Comparison of ENCODE assay signal across 19 mouse cellular contexts in genomic region chr5:67559063-67559462, GRCm38 (mm10). TPM values are rescaled to one million over a fixed set of nuclear protein-coding genes. Genes with fewer than 3 reads are reported as not detected.
"Had no signal": no experiment of that assay in that cellular context is flagged by ENCODE, and none has a peak within 500 bp of the region (broad histone marks: within the 10 kb centered on the region; RNA-seq: fewer than 3 reads in every experiment).

No protein-coding gene starts in this region.

- H3K9ac ChIP-seq: lung, embryonic 14.5 days; midbrain, embryonic 12.5 days; neural tube, embryonic 13.5 days; neural tube, embryonic 15.5 days had no signal

- H3K4me3 ChIP-seq: midbrain, embryonic 10.5 days; midbrain, embryonic 12.5 days; myocyte; neural tube, embryonic 13.5 days; neural tube, embryonic 15.5 days had no signal

- H3K4me2 ChIP-seq: lung, embryonic 14.5 days; midbrain, embryonic 12.5 days; neural tube, embryonic 13.5 days; neural tube, embryonic 15.5 days had no signal

- DNase-seq: lung, adult 18-20 months; lung, embryonic 14.5 days; lung, postnatal 10 days; lung, postnatal 4 days; midbrain, embryonic 14.5 days; retina, postnatal 1 day; right cerebral cortex, adult 18-20 months; right cerebral cortex, postnatal 25 days; right cerebral cortex, postnatal 4 days; spleen, adult 18-20 months; thymus, adult 18-20 months; thymus, postnatal 14 days; thymus, postnatal 36 days had no signal

- H3K27me3 ChIP-seq: midbrain, embryonic 12.5 days; neural tube, embryonic 13.5 days; neural tube, embryonic 15.5 days had no signal

- H3K4me1 ChIP-seq: midbrain, embryonic 12.5 days; neural tube, embryonic 15.5 days had no signal

- H3K36me3 ChIP-seq: midbrain, embryonic 10.5 days; midbrain, embryonic 12.5 days; neural tube, embryonic 13.5 days; neural tube, embryonic 15.5 days had no signal

- ATAC-seq: midbrain, embryonic 16.5 days had no signal

- H3K27ac ChIP-seq: midbrain, embryonic 10.5 days; midbrain, embryonic 12.5 days; neural tube, embryonic 13.5 days; neural tube, embryonic 15.5 days had no signal

- H3K9me3 ChIP-seq: midbrain, embryonic 10.5 days; midbrain, embryonic 12.5 days; neural tube, embryonic 13.5 days; neural tube, embryonic 15.5 days had no signal

RNA-seq across cellular contexts. Expression of gene Shisa3, which starts 48.6 kb away (rescaled TPM):
- polyA plus RNA-seq: myocyte had no signal
